Mouse (Mus musculus) brain, embryonic 14.5 days (tissue): ENCODE results near the gene Wdr18.

Experiments used
- CTCF ChIP-seq: fragments of 200-500 bp; IDR thresholded peaks from 2 replicates; pipeline ENCODE4 v1.5.1; 2012; ENCODE audit warnings: inconsistent platforms, mild to moderate bottlenecking, moderate library complexity, borderline replicate concordance; ENCODE audit not compliant: insufficient read depth, insufficient read length; ENCODE audit errors: extremely low read depth
- POLR2A ChIP-seq: fragments of 200-500 bp; IDR thresholded peaks from 2 replicates; pipeline ENCODE4 v1.6.1; 2012; ENCODE audit warnings: mild to moderate bottlenecking, inconsistent platforms, borderline replicate concordance; ENCODE audit not compliant: poor library complexity, insufficient read depth, insufficient read length, severe bottlenecking; ENCODE audit errors: extremely low read depth

GRCm38 (mm10) chr10:79926491-79927323 lies 33.2 kb upstream of the Wdr18 start, which contains the start of gene Arid3a:
- TF ChIP-seq CTCF = no peak
- TF ChIP-seq POLR2A = 0 out of 2 replicates have a peak, but pooled peaks have one; percentile 4
